8 mouse cellular contexts compared by ENCODE assay signal in genomic region chr1:54912290-54913062, GRCm38 (mm10). TPM values are rescaled to one million over a fixed set of nuclear protein-coding genes. Genes with fewer than 3 reads are reported as not detected.
A peak's percentile ranks its signal among the peaks of the same experiment; 100 is the strongest.
DNase-seq lines count a peak whose midpoint lies in the region; ATAC-seq and TF ChIP-seq lines count a peak whose summit lies in the region.

No protein-coding gene starts in this region.

- H3K27me3 ChIP-seq in kidney, embryonic 15.5 days = no peaks in the 10 kb centered on the region
- H3K27me3 ChIP-seq in CH12.LX (replicated peaks) = no peaks in the 10 kb centered on the region
- H3K27me3 ChIP-seq in embryonic facial prominence, embryonic 12.5 days = no peaks in the 10 kb centered on the region
- H3K27me3 ChIP-seq in intestine, embryonic 16.5 days (replicated peaks; ENCODE audit: control insufficient read depth, insufficient read depth, low read length) = no peaks in the 10 kb centered on the region
- no peaks in the 10 kb centered on the region for H3K27me3 ChIP-seq in midbrain, postnatal 0 days (ENCODE audit: insufficient read depth, low read length)

- no peak overlapping the region for H3K27ac ChIP-seq in kidney, embryonic 15.5 days
- H3K27ac ChIP-seq in CH12.LX (ENCODE audit: insufficient read depth, low read depth) = peak overlapping the region; percentile 90
- peak overlapping the region; percentile 80 for H3K27ac ChIP-seq in embryonic facial prominence, embryonic 12.5 days
- H3K27ac ChIP-seq in intestine, embryonic 16.5 days (ENCODE audit: low read length) = no peak overlapping the region
- no peak overlapping the region for H3K27ac ChIP-seq in midbrain, postnatal 0 days (ENCODE audit: low read depth, low read length)

- no peak; the same call in 1 of the 2 replicates for TF ChIP-seq POLR2A in CH12.LX (IDR thresholded peaks at IDR 0.05; ENCODE audit: low read depth, low read length)

- H3K9ac ChIP-seq in kidney, embryonic 15.5 days = no peak overlapping the region
- H3K9ac ChIP-seq in CH12.LX (ENCODE audit: insufficient read depth, low read depth) = peak overlapping the region; percentile 8; the same call in 1 of the 2 replicates
- H3K9ac ChIP-seq in embryonic facial prominence, embryonic 12.5 days = no peak overlapping the region
- no peak overlapping the region for H3K9ac ChIP-seq in intestine, embryonic 16.5 days (ENCODE audit: low read depth, low read length)
- H3K9ac ChIP-seq in midbrain, postnatal 0 days (replicated peaks; ENCODE audit: low read length, poor library complexity, severe bottlenecking) = no peak overlapping the region

- TF ChIP-seq CTCF in CH12.LX (conservative IDR thresholded peaks at IDR 0.05 in 1 of 2, IDR thresholded peaks at IDR 0.05 in 1 of 2; ENCODE audit: low read depth in 2 of 2, low read length in 2 of 2) = no peak
- TF ChIP-seq CTCF in midbrain, postnatal 0 days (IDR thresholded peaks at IDR 0.05) = no peak

- WGBS in kidney, embryonic 15.5 days = 70% methylated on average over 7 of the region's 7 CpGs
- 43% methylated on average over 7 of the region's 7 CpGs for WGBS in embryonic facial prominence, embryonic 12.5 days
- WGBS in intestine, embryonic 16.5 days = 54% methylated on average over 7 of the region's 7 CpGs
- WGBS in midbrain, postnatal 0 days = 68% methylated on average over 7 of the region's 7 CpGs

- H3K4me1 ChIP-seq in kidney, embryonic 15.5 days = 0 out of 2 replicates have a peak, but pooled peaks cover 3% of the 10 kb centered on the region
- H3K4me1 ChIP-seq in CH12.LX (ENCODE audit: control insufficient read depth in 1 of 2, insufficient read depth in 2 of 2) = peaks cover 31 to 88% of the 10 kb centered on the region in 2 experiments
- peaks cover 69% of the 10 kb centered on the region for H3K4me1 ChIP-seq in embryonic facial prominence, embryonic 12.5 days
- peaks cover 22% of the 10 kb centered on the region for H3K4me1 ChIP-seq in intestine, embryonic 16.5 days (ENCODE audit: control insufficient read depth, insufficient read depth, low read length)
- peaks cover 6% of the 10 kb centered on the region; the same call in 1 of the 2 replicates for H3K4me1 ChIP-seq in midbrain, postnatal 0 days (ENCODE audit: insufficient read depth, low read length)

- H3K9me3 ChIP-seq in kidney, embryonic 15.5 days (replicated peaks) = no peaks in the 10 kb centered on the region
- no peaks in the 10 kb centered on the region for H3K9me3 ChIP-seq in CH12.LX (replicated peaks; ENCODE audit: low read length)
- no peaks in the 10 kb centered on the region for H3K9me3 ChIP-seq in embryonic facial prominence, embryonic 12.5 days
- H3K9me3 ChIP-seq in intestine, embryonic 16.5 days (ENCODE audit: control insufficient read depth, low read length) = no peaks in the 10 kb centered on the region
- no peaks in the 10 kb centered on the region for H3K9me3 ChIP-seq in midbrain, postnatal 0 days (ENCODE audit: low read length)

- in situ Hi-C loops in CH12.LX (cut with MboI; ENCODE audit: low pct_ligation_motif_present, low pct_unique_long_range_greater_than_20kb, low sequenced_read_pairs) = no loop called here

- TF ChIP-seq RAD21 in CH12.LX (IDR thresholded peaks at IDR 0.05; ENCODE audit: low read depth, low read length) = no peak

- peak; percentile 50 for DNase-seq in kidney, adult 9 months
- DNase-seq in CH12.LX (ENCODE audit: extremely low read depth) = no peak
- no peak for DNase-seq in Muller cell, postnatal 12 days (ENCODE audit: inconsistent ontology term)
- DNase-seq in midbrain, postnatal 0 days (ENCODE audit: low spot score) = no peak

- peaks cover 23% of the 10 kb centered on the region for H3K79me2 ChIP-seq in CH12.LX (replicated peaks; ENCODE audit: control insufficient read depth, extremely low read depth, insufficient read depth, poor library complexity, severe bottlenecking)

- no peaks in the 10 kb centered on the region for H3K36me3 ChIP-seq in kidney, embryonic 15.5 days
- H3K36me3 ChIP-seq in CH12.LX (replicated peaks in 1 of 2; ENCODE audit: control insufficient read depth in 1 of 2, insufficient read depth in 1 of 2, low read length in 1 of 2) = no peaks in the 10 kb centered on the region
- no peaks in the 10 kb centered on the region for H3K36me3 ChIP-seq in embryonic facial prominence, embryonic 12.5 days
- no peaks in the 10 kb centered on the region for H3K36me3 ChIP-seq in intestine, embryonic 16.5 days (ENCODE audit: control insufficient read depth, insufficient read depth, low read length)
- no peaks in the 10 kb centered on the region for H3K36me3 ChIP-seq in midbrain, postnatal 0 days (ENCODE audit: insufficient read depth, low read length)

- dilution Hi-C loops in CH12.LX (cut with MboI; ENCODE audit: extremely low pct_ligation_motif_present, extremely low pct_unique_long_range_greater_than_20kb, low sequenced_read_pairs) = no loop called here

- no peak overlapping the region for H3K4me2 ChIP-seq in kidney, embryonic 15.5 days
- H3K4me2 ChIP-seq in CH12.LX (ENCODE audit: insufficient read depth, low read depth, poor library complexity, severe bottlenecking) = peak overlapping the region; percentile 24
- H3K4me2 ChIP-seq in embryonic facial prominence, embryonic 12.5 days (replicated peaks) = no peak overlapping the region; the same call in 1 of the 2 replicates
- H3K4me2 ChIP-seq in intestine, embryonic 16.5 days (ENCODE audit: low read depth, low read length) = no peak overlapping the region
- no peak overlapping the region for H3K4me2 ChIP-seq in midbrain, postnatal 0 days (ENCODE audit: low read depth, low read length, poor library complexity, severe bottlenecking)

- no peak overlapping the region for H3K4me3 ChIP-seq in kidney, embryonic 15.5 days (replicated peaks)
- peak overlapping the region in 1 of 3 experiments; percentile 8 for H3K4me3 ChIP-seq in CH12.LX (replicated peaks in 1 of 3; ENCODE audit: low read depth in 2 of 3, low read length in 2 of 3, poor library complexity in 1 of 3)
- no peak overlapping the region for H3K4me3 ChIP-seq in embryonic facial prominence, embryonic 12.5 days
- H3K4me3 ChIP-seq in intestine, embryonic 16.5 days (ENCODE audit: low read length) = no peak overlapping the region
- H3K4me3 ChIP-seq in midbrain, postnatal 0 days (ENCODE audit: low read depth, low read length) = no peak overlapping the region

- no peak; the same call in 1 of the 2 replicates for ATAC-seq in kidney, embryonic 15.5 days (replicated peaks; ENCODE audit: low FRiP score)
- no peak for ATAC-seq in embryonic facial prominence, embryonic 12.5 days (ENCODE audit: insufficient number of reproducible peaks, insufficient read depth, low FRiP score, low TSS enrichment)
- ATAC-seq in intestine, embryonic 16.5 days = peak; percentile 52
- ATAC-seq in erythroid progenitor cell, adult 5-6 weeks (replicated peaks; ENCODE audit: low FRiP score, poor library complexity, severe bottlenecking) = no peak
- no peak for ATAC-seq in midbrain, postnatal 0 days (ENCODE audit: low FRiP score)

- no peak; the same call in 1 of the 2 replicates for TF ChIP-seq EP300 in CH12.LX (IDR thresholded peaks at IDR 0.05; ENCODE audit: low read length)

TF ChIP-seq in CH12.LX, 34 proteins besides CTCF, POLR2A, EP300 and RAD21 (continues in another document):
- TF ChIP-seq PAX5 (IDR thresholded peaks at IDR 0.05; ENCODE audit: low read length) (no peak), ZMIZ1 (IDR thresholded peaks at IDR 0.05; ENCODE audit: low read depth, low read length) (no peak), TCF12 (IDR thresholded peaks at IDR 0.05; ENCODE audit: low read depth, low read length) (no peak; the same call in 1 of the 2 replicates), SMC3 (IDR thresholded peaks at IDR 0.05; ENCODE audit: low read depth, low read length) (no peak), NELFE (IDR thresholded peaks at IDR 0.05; ENCODE audit: low read depth, low read length) (0 out of 2 replicates have a peak, but pooled peaks have one; percentile 32), ZKSCAN1 (IDR thresholded peaks at IDR 0.05; ENCODE audit: borderline replicate concordance, low read depth, low read length) (no peak), USF2 (conservative IDR thresholded peaks at IDR 0.05; ENCODE audit: low read depth, low read length) (no peak), UBTF (IDR thresholded peaks at IDR 0.05; ENCODE audit: low read depth, low read length) (no peak), ETS1 (conservative IDR thresholded peaks at IDR 0.05; ENCODE audit: low read depth, low read length) (no peak), MYC (IDR thresholded peaks at IDR 0.05; ENCODE audit: low read depth, low read length) (no peak), CHD1 (IDR thresholded peaks at IDR 0.05; ENCODE audit: low read depth, low read length) (no peak), E2F4 (IDR thresholded peaks at IDR 0.05; ENCODE audit: insufficient replicate concordance, low read depth, low read length) (no peak), MAZ (IDR thresholded peaks at IDR 0.05; ENCODE audit: low read depth, low read length) (no peak), JUN (IDR thresholded peaks at IDR 0.05; ENCODE audit: insufficient read depth, low read depth, low read length) (no peak), ELF1 (IDR thresholded peaks at IDR 0.05; ENCODE audit: low read depth, low read length) (no peak), SIN3A (IDR thresholded peaks at IDR 0.05; ENCODE audit: low read length) (no peak; the same call in 1 of the 2 replicates), ZC3H11A (IDR thresholded peaks at IDR 0.05; ENCODE audit: low read depth, low read length) (no peak), USF1 (IDR thresholded peaks at IDR 0.05; ENCODE audit: low read depth, low read length) (peak; percentile 18; the same call in 1 of the 2 replicates), TBP (conservative IDR thresholded peaks at IDR 0.05; ENCODE audit: low read depth, low read length) (no peak), MAX (IDR thresholded peaks at IDR 0.05; ENCODE audit: low read length) (peak; percentile 71), MEF2A (IDR thresholded peaks at IDR 0.05; ENCODE audit: borderline replicate concordance, low read depth, low read length) (no peak), POLR2AphosphoS2 (IDR thresholded peaks at IDR 0.05; ENCODE audit: low read depth, low read length) (no peak)

RNA-seq across cellular contexts. Expression of gene Ankrd44, which starts 13.7 kb away (rescaled TPM):
- 7.4 and 7.9 TPM in 2 replicates for polyA plus RNA-seq in kidney, embryonic 15.5 days (2015; fragmentation: Nextera tagmentation; extraction: Ambion mirVana)
- total RNA-seq in CH12.LX (2012; rRNA removed) (16.2 and 19.8 TPM in 2 replicates), CH12.LX (2014; rRNA removed) (12.2 and 12.7 TPM in 2 replicates)
- 23.0 and 24.9 TPM in 2 replicates for polyA plus RNA-seq in CH12.LX (2012; ENCODE audit: insufficient read length, low read depth)
- polyA plus RNA-seq in embryonic facial prominence, embryonic 12.5 days (2016; fragmentation: Nextera tagmentation; extraction: Ambion mirVana) = 27.0 and 30.8 TPM in 2 replicates
- 7.2 and 7.6 TPM in 2 replicates for polyA plus RNA-seq in intestine, embryonic 16.5 days (2015; fragmentation: Nextera tagmentation; extraction: Ambion mirVana)
- total RNA-seq in erythroid progenitor cell, adult 5-6 weeks (2015; ENCODE audit: low replicate concordance) = 40.4 and 47.4 TPM in 2 replicates
- 13.4 and 18.6 TPM in 2 replicates for total RNA-seq in erythroid progenitor cell, adult 5-6 weeks (2017; ENCODE audit: low replicate concordance)
- total RNA-seq in midbrain, postnatal 0 days (2014; rRNA removed) = 51.6 and 68.9 TPM in 2 replicates
- polyA plus RNA-seq in midbrain, postnatal 0 days (2015; fragmentation: Nextera tagmentation; extraction: Ambion mirVana) = 13.2 and 16.7 TPM in 2 replicates

Comparison
In these comparisons a context has a peak if more than half of its experiments do, and no peak if none do; other contexts are left out.
1. H3K27ac ChIP-seq: peak in CH12.LX (single experiment) and embryonic facial prominence, embryonic 12.5 days (single experiment); none in kidney, embryonic 15.5 days (single experiment), intestine, embryonic 16.5 days (single experiment) and midbrain, postnatal 0 days (single experiment).